Mouse (Mus musculus) heart, embryonic 14.5 days (tissue): ENCODE measurements around the gene 1700028J19Rik. TPM values are rescaled to one million over a fixed set of nuclear protein-coding genes. Genes with fewer than 3 reads are reported as not detected.

Experiments
- ATAC-seq: fragments of 200-750 bp; cut with Nextera tagmentation; 2 replicates; pipeline ENCODE4 v1.8.0; 2017; ENCODE audit warnings: low read depth, moderate TSS enrichment; ENCODE audit not compliant: insufficient number of reproducible peaks, insufficient read depth, low FRiP score
- H3K27ac ChIP-seq, 2 experiments: fragments of 200-500 bp in 1 of 2; fragments of 300-500 bp in 1 of 2; sonication (generic) in 1 of 2; replicated peaks in 1 of 2; 2 replicates each; pipeline ENCODE4 v1.5.1; 2012 to 2014; ENCODE audit warnings: low read depth in 2 of 2, low read length in 2 of 2, control low read depth in 1 of 2, mild to moderate bottlenecking in 1 of 2, mixed read lengths in 1 of 2; ENCODE audit not compliant: control insufficient read depth in 1 of 2, insufficient read depth in 1 of 2
- H3K27me3 ChIP-seq: fragments of 300-500 bp; sonication (generic); 2 replicates; pipeline ENCODE4 v1.6.1; 2014; ENCODE audit warnings: mild to moderate bottlenecking, low read length, control low read depth; ENCODE audit not compliant: control insufficient read depth, insufficient read depth
- H3K36me3 ChIP-seq: fragments of 300-500 bp; sonication (generic); 2 replicates; pipeline ENCODE4 v1.6.1; 2014; ENCODE audit warnings: mild to moderate bottlenecking, control low read depth, low read length, mixed read lengths; ENCODE audit not compliant: control insufficient read depth, insufficient read depth
- H3K4me1 ChIP-seq, 2 experiments: fragments of 200-500 bp in 1 of 2; fragments of 300-500 bp in 1 of 2; sonication (generic) in 1 of 2; 2 replicates each; pipeline ENCODE4 v1.6.1; 2012 to 2014; ENCODE audit warnings: low read length in 2 of 2, control low read depth in 1 of 2, mixed read lengths in 1 of 2; ENCODE audit not compliant: control insufficient read depth in 2 of 2, insufficient read depth in 2 of 2
- H3K4me2 ChIP-seq: fragments of 300-500 bp; sonication (generic); 2 replicates; pipeline ENCODE4 v1.6.1; 2014; ENCODE audit warnings: mild to moderate bottlenecking, low read length
- H3K4me3 ChIP-seq, 2 experiments: fragments of 200-500 bp in 1 of 2; fragments of 300-500 bp in 1 of 2; sonication (generic) in 1 of 2; 2 replicates each; pipeline ENCODE4 v1.5.1; 2012 to 2014; ENCODE audit warnings: low read length in 2 of 2, mild to moderate bottlenecking in 2 of 2, control low read depth in 1 of 2, low read depth in 1 of 2, moderate library complexity in 1 of 2; ENCODE audit not compliant: control insufficient read depth in 1 of 2, insufficient read depth in 1 of 2
- H3K9ac ChIP-seq: fragments of 300-500 bp; sonication (generic); 2 replicates; pipeline ENCODE4 v1.6.1; 2014; ENCODE audit warnings: mild to moderate bottlenecking, low read length
- H3K9me3 ChIP-seq: fragments of 300-500 bp; sonication (generic); 2 replicates; pipeline ENCODE4 v1.6.1; 2016; ENCODE audit warnings: low read length, control low read depth; ENCODE audit not compliant: control insufficient read depth
- WGBS: fragments of 180-500 bp; shearing (Covaris S2); extraction: QIAGEN DNeasy Blood & Tissue Kit; methylation state at CpG from one replicate; pipeline ENCODE4 v1.1.7; 2014; 5-methylcytosine and 5-hydroxymethylcytosine counted together
- polyA plus RNA-seq: library from polyadenylated mRNA; unstranded; fragments of >200 nt; fragmentation: Nextera tagmentation; extraction: Ambion mirVana; gene quantifications from 2 replicates; pipeline ENCODE4 v1.2.1, GENCODE M21; 2014

Gene 1700028J19Rik
- polyA plus RNA-seq, 1 experiment from 2014 or later = 1.1 TPM

DNA sequence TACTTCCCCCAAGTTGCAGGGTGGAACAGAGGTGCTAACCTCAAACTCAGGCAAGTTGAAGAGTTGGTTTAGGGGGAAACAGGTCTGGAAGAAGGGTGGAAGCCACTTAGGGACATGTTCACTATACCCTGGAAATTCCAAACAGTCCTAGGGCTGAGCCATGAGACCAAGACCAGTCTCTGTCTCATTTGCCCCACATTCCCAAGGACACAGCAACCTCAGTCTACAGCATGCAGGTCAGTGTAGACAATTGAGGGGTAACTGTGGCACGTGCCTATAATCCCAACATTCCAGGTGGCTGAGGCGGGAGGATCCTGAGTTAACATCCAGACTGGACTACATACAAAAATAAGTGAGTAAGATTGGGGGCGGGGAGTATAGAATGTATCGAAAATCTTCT is 2.8 kb upstream of the 1700028J19Rik start:
- Histone ChIP-seq H3K4me2 (no peak overlapping the region), H3K4me1 (peaks cover 3 to 16% of the 10 kb centered on the region in 2 experiments; a peak in 3 of 4 replicates), H3K27me3 (no peaks in the 10 kb centered on the region), H3K9ac (no peak overlapping the region), H3K9me3 (no peaks in the 10 kb centered on the region), H3K4me3 (no peak overlapping the region), H3K36me3 (peaks cover 60% of the 10 kb centered on the region), H3K27ac (no peak overlapping the region)
- 94% methylated on average over 4 of the region's 4 CpGs for WGBS
- no peak for ATAC-seq

DNA sequence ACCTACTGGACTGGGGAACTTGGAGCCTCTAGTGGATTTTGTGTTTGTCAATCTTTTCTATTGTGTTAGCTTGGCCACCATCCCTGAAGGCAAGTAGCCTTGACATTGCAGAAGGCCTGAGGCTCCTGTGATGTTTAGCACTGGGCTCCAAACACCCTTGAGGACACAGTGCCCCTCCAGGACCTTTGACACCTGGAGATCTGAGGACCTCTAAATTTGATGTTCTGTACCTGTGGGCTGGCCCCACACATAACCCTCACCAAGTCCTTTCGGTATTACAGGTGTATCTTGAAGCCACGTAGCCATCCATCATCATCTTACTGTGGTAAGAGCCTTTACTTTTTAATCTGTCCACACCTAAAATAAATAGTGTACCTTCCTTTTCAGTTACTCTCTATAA is 1.5 kb upstream of the 1700028J19Rik start:
- Histone ChIP-seq H3K9me3 (no peaks in the 10 kb centered on the region), H3K27me3 (no peaks in the 10 kb centered on the region), H3K4me1 (peaks cover 3 to 16% of the 10 kb centered on the region in 2 experiments; a peak in 3 of 4 replicates), H3K36me3 (peaks cover 48% of the 10 kb centered on the region), H3K4me3 (peak overlapping the region in 1 of 2 experiments; percentile 97; a peak in 2 of 4 replicates), H3K4me2 (peak overlapping the region; percentile 92), H3K27ac (no peak overlapping the region), H3K9ac (peak overlapping the region; percentile 97)
- no peak for ATAC-seq
- 96% methylated on average over 2 of the region's 2 CpGs for WGBS

DNA sequence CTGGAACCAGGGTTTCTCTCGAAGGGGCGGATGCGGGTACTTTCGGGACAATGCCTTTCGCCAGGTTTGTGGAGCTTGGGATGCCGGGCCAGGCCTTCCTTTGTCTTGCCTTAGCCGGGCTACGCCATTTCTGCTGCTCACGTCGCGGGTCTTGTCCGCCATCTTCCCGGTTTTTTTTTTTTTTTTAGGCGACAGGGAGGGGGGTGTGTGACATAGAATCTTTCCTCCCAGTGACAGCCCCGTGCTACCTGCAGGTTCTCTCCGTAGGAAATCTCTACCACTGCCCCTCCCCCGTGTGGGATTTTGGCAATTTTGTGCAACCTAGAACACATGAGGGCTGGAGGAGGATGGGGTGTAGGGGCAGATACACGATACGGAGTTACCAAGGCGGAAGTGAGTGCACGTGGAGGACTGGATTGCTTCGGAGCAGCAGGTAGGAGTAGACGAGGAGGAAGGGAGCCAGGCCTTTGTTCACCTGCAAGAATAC is 532 bp upstream of the 1700028J19Rik start:
- peak overlapping the region; percentile 86 to 88 for H3K27ac ChIP-seq
- no peaks in the 10 kb centered on the region for H3K27me3 ChIP-seq
- peak overlapping the region; percentile 97 for H3K9ac ChIP-seq
- peaks cover 39% of the 10 kb centered on the region for H3K36me3 ChIP-seq
- no peaks in the 10 kb centered on the region for H3K9me3 ChIP-seq
- WGBS = under 1% methylated on average over 23 of the region's 23 CpGs
- peaks cover 3 to 16% of the 10 kb centered on the region in 2 experiments; a peak in 3 of 4 replicates for H3K4me1 ChIP-seq
- ATAC-seq = no peak
- peak overlapping the region; percentile 84 to 97 for H3K4me3 ChIP-seq
- H3K4me2 ChIP-seq = peak overlapping the region; percentile 92

DNA sequence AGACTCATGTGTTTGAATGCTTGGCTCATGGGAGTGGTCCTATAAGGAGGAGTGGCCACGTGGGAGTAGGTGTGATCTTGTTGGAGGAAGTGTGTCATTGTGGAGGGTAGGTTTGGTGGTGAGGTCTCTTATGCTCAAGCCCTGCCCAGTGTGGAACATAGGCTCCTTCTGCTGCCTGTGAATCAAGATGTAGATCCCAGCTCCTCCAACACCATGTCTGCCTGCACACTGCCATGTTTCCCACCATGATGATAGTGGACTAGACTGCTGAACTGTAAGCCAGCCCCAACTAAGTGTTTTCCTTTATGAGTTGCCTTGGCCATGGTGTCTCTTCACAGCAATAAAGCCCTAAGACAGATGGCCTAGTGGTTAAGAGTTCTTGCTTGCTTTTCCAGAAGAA is 2.4 kb downstream of the 1700028J19Rik start:
- no peak for ATAC-seq
- Histone ChIP-seq H3K27me3 (no peaks in the 10 kb centered on the region), H3K4me3 (no peak overlapping the region), H3K9me3 (no peaks in the 10 kb centered on the region), H3K27ac (no peak overlapping the region), H3K9ac (no peak overlapping the region), H3K36me3 (peaks cover 14% of the 10 kb centered on the region), H3K4me1 (peaks cover 3 to 16% of the 10 kb centered on the region in 2 experiments; a peak in 3 of 4 replicates), H3K4me2 (no peak overlapping the region)
- 63% methylated on average over 1 of the region's 1 CpGs for WGBS

GRCm38 (mm10) chr7:44241163-44241562 is 5.3 kb downstream of the 1700028J19Rik start:
- ATAC-seq = no peak
- H3K9me3 ChIP-seq = no peaks in the 10 kb centered on the region
- H3K27me3 ChIP-seq = no peaks in the 10 kb centered on the region
- H3K4me2 ChIP-seq = no peak overlapping the region
- 70% methylated on average over 2 of the region's 2 CpGs for WGBS
- no peak overlapping the region for H3K9ac ChIP-seq
- H3K36me3 ChIP-seq = no peaks in the 10 kb centered on the region
- no peak overlapping the region for H3K4me3 ChIP-seq
- H3K4me1 ChIP-seq = peaks cover 3 to 6% of the 10 kb centered on the region in 2 experiments; a peak in 2 of 4 replicates
- H3K27ac ChIP-seq = no peak overlapping the region

- WGBS = 45% methylated on average over 1 of the region's 1 CpGs
- H3K27me3 ChIP-seq = no peaks in the 10 kb centered on the region
- H3K27ac ChIP-seq = no peak overlapping the region
- no peaks in the 10 kb centered on the region for H3K36me3 ChIP-seq
- H3K4me1 ChIP-seq = peaks cover 3 to 6% of the 10 kb centered on the region in 2 experiments; a peak in 2 of 4 replicates
- H3K4me3 ChIP-seq = no peak overlapping the region
- H3K4me2 ChIP-seq = no peak overlapping the region
- ATAC-seq = no peak
- no peak overlapping the region for H3K9ac ChIP-seq
- no peaks in the 10 kb centered on the region for H3K9me3 ChIP-seq
Measured at GRCm38 (mm10) chr7:44240712-44241111, 5.8 kb downstream of the 1700028J19Rik start.

DNA sequence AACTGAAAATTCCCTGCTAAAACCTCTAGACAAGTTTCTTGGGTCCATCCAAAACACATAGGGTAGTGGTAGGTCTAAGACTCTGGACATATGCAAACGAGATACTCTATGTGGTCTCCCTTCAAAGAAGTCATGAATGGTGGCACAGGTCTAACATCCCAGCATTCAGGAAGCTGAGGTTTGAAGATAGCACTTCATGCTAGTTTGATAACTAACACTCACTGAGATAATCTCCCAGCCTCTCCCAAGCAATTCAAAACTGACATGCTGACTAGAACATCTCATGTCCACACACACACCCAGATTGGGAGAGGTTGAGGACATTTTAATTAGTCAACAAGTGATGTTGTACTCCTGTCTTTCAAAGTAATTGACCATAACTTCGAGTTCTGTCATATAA is 6.6 kb downstream of the 1700028J19Rik start:
- WGBS = 62% methylated on average over 2 of the region's 2 CpGs
- no peak overlapping the region for H3K4me2 ChIP-seq
- H3K27ac ChIP-seq = no peak overlapping the region
- no peaks in the 10 kb centered on the region for H3K9me3 ChIP-seq
- H3K4me1 ChIP-seq = no peaks in the 10 kb centered on the region
- no peak for ATAC-seq
- no peaks in the 10 kb centered on the region for H3K27me3 ChIP-seq
- no peak overlapping the region for H3K4me3 ChIP-seq
- H3K9ac ChIP-seq = no peak overlapping the region
- no peaks in the 10 kb centered on the region for H3K36me3 ChIP-seq

DNA sequence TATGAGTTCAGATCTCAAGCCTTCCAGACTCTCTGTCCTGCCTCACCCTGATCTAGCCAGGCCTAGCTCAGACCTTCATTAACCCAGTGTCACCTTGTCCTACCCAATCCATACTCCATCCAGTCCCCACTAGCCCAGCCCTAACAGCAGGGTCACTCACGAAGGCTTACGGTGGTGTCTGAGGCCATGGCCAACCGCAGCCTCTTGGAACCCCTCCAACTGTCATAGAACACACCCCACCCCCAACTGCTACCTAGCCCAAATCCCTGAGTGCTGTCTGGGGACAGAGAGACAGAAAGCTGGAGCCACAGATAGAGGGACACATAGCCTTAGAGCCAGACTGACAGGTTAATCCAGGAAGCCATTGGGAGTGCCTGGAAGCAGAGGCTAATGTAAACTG is 10.6 kb downstream of the 1700028J19Rik start, which contains the start of gene Gm36864:
TSS of gene Gm36864 (plus strand) at position 269 of the 400 bp plus-strand sequence.
- Histone ChIP-seq H3K27ac (no peak within 1 kb of the TSS), H3K9ac (no peak within 1 kb of the TSS), H3K4me2 (no peak within 1 kb of the TSS), H3K4me3 (no peak within 1 kb of the TSS), H3K9me3 (no peaks in the 10 kb centered on the region), H3K27me3 (no peaks in the 10 kb centered on the region), H3K4me1 (no peaks in the 10 kb centered on the region), H3K36me3 (no peaks in the 10 kb centered on the region)
- ATAC-seq = no peak
- 65% methylated on average over 3 of the region's 3 CpGs for WGBS
